ENCODE assay signal across 10 mouse cellular contexts in the genomic region with DNA sequence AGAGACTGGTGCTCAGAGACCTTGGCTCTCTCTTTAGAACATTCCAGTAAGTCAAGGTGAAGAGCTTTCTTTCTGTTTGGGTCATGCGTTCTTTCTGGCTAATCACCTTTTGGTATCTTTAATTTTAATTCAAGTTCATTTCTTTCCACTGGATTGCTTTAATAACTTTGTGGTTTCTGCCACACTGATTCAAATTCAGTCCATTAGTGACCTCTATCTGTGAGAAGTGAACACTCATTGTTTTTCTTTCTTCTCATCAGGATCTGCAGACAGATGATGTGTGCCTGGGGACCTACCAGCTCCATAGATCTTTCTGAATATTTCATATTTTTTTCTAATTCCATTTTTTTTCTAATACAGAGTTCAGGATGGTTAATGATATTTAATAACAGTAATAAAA. TPM values are rescaled to one million over a fixed set of nuclear protein-coding genes. Genes with fewer than 3 reads are reported as not detected.
DNase-seq lines count a peak whose midpoint lies in the region; ATAC-seq and TF ChIP-seq lines count a peak whose summit lies in the region.
"Had no signal": no experiment of that assay in that cellular context is flagged by ENCODE, and none has a peak within 500 bp of the region (broad histone marks: within the 10 kb centered on the region; RNA-seq: fewer than 3 reads in every experiment).

No protein-coding gene starts in this region.

- H3K27ac ChIP-seq in heart, embryonic 13.5 days (replicated peaks): peak overlapping the region; percentile 97; the same call in 1 of the 2 replicates
- no peak overlapping the region for H3K27ac ChIP-seq in forebrain, embryonic 10.5 days
- H3K27ac ChIP-seq in limb, embryonic 14.5 days (replicated peaks; ENCODE audit: low read depth, low read length): no peak overlapping the region
- H3K27ac ChIP-seq: liver, embryonic 13.5 days had no signal

- peak overlapping the region; percentile 97 for H3K9ac ChIP-seq in heart, embryonic 13.5 days
- H3K9ac ChIP-seq in limb, embryonic 14.5 days (ENCODE audit: low read depth, low read length, severe bottlenecking): 0 out of 2 replicates have a peak overlapping the region, but pooled peaks have one; percentile 93
- H3K9ac ChIP-seq: liver, embryonic 13.5 days had no signal

- TF ChIP-seq POLR2A in limb, embryonic 14.5 days (IDR thresholded peaks at IDR 0.05; ENCODE audit: borderline replicate concordance, extremely low read depth, insufficient read depth, insufficient read length): no peak

- no peak for ATAC-seq in heart, embryonic 13.5 days (ENCODE audit: extremely low read depth, insufficient number of reproducible peaks, low FRiP score, low TSS enrichment)
- no peak for ATAC-seq in limb, embryonic 14.5 days (ENCODE audit: low FRiP score, low read depth)

- no peaks in the 10 kb centered on the region for H3K36me3 ChIP-seq in heart, embryonic 13.5 days
- H3K36me3 ChIP-seq in forebrain, embryonic 10.5 days (replicated peaks): no peaks in the 10 kb centered on the region
- H3K36me3 ChIP-seq in limb, embryonic 14.5 days (ENCODE audit: control insufficient read depth, insufficient read depth, low read length): peaks cover 4% of the 10 kb centered on the region; the same call in 1 of the 2 replicates
- H3K36me3 ChIP-seq: liver, embryonic 13.5 days had no signal

- H3K27me3 ChIP-seq in heart, embryonic 13.5 days (replicated peaks): no peaks in the 10 kb centered on the region
- H3K27me3 ChIP-seq in forebrain, embryonic 10.5 days (ENCODE audit: poor library complexity, severe bottlenecking): peaks cover 29% of the 10 kb centered on the region
- H3K27me3 ChIP-seq in limb, embryonic 14.5 days (ENCODE audit: control insufficient read depth, insufficient read depth, low read length): no peaks in the 10 kb centered on the region
- H3K27me3 ChIP-seq: CH12.LX had no signal

- peak overlapping the region; percentile 86 for H3K4me2 ChIP-seq in heart, embryonic 13.5 days
- peak overlapping the region; percentile 83 for H3K4me2 ChIP-seq in limb, embryonic 14.5 days (replicated peaks; ENCODE audit: low read depth, low read length, severe bottlenecking)
- H3K4me2 ChIP-seq: liver, embryonic 13.5 days had no signal

- no peaks in the 10 kb centered on the region for H3K9me3 ChIP-seq in heart, embryonic 13.5 days
- H3K9me3 ChIP-seq in forebrain, embryonic 10.5 days: no peaks in the 10 kb centered on the region
- no peaks in the 10 kb centered on the region for H3K9me3 ChIP-seq in limb, embryonic 14.5 days (ENCODE audit: control insufficient read depth, low read length)
- H3K9me3 ChIP-seq: liver, embryonic 13.5 days had no signal

- no peak for DNase-seq in heart, adult 11 months
- peak; percentile 57 for DNase-seq in 416B (ENCODE audit: low read depth)
- no peak for DNase-seq in forebrain, embryonic 10.5 days (ENCODE audit: extremely low spot score, low spot score)
- no peak for DNase-seq in limb, embryonic 14.5 days (ENCODE audit: low spot score)
- no peak for DNase-seq in adrenal gland, postnatal 10 days
- DNase-seq in urinary bladder, postnatal 25 days (ENCODE audit: low spot score): no peak
- DNase-seq in thymus, postnatal 14 days: no peak
- DNase-seq: liver, embryonic 13.5 days had no signal

- peaks cover 47% of the 10 kb centered on the region for H3K4me1 ChIP-seq in heart, embryonic 13.5 days
- H3K4me1 ChIP-seq in forebrain, embryonic 10.5 days: peaks cover 40% of the 10 kb centered on the region
- H3K4me1 ChIP-seq in limb, embryonic 14.5 days (ENCODE audit: control insufficient read depth, insufficient read depth, low read length): peaks cover 8% of the 10 kb centered on the region; the same call in 1 of the 2 replicates

- peak overlapping the region; percentile 77 for H3K4me3 ChIP-seq in heart, embryonic 13.5 days
- peak overlapping the region; percentile 78 for H3K4me3 ChIP-seq in forebrain, embryonic 10.5 days
- peak overlapping the region; percentile 89 for H3K4me3 ChIP-seq in limb, embryonic 14.5 days (replicated peaks; ENCODE audit: low read length)
- H3K4me3 ChIP-seq: liver, embryonic 13.5 days had no signal

- 37% methylated on average over 1 of the region's 1 CpGs for WGBS in heart, embryonic 13.5 days
- 66% methylated on average over 1 of the region's 1 CpGs for WGBS in forebrain, embryonic 10.5 days
- 38% methylated on average over 1 of the region's 1 CpGs for WGBS in limb, embryonic 14.5 days

RNA-seq across cellular contexts. Expression of gene Flrt2, which starts 6.5 kb away (rescaled TPM):
- 24.4 and 26.5 TPM in 2 replicates for polyA plus RNA-seq in heart, embryonic 13.5 days (2015; fragmentation: Nextera tagmentation; extraction: Ambion mirVana)
- 14.6 and 15.4 TPM in 2 replicates for polyA plus RNA-seq in forebrain, embryonic 10.5 days (2016; fragmentation: Nextera tagmentation; extraction: Ambion mirVana)
- 32.9 and 38.4 TPM in 2 replicates for polyA plus RNA-seq in limb, embryonic 14.5 days (2012; rRNA removed)
- polyA plus RNA-seq in limb, embryonic 14.5 days (2014; fragmentation: Nextera tagmentation; extraction: Ambion mirVana): 57.1 and 67.1 TPM in 2 replicates
- 10 to 100 TPM; 14.7 to 17.5 TPM for total RNA-seq in adrenal gland, postnatal 10 days (2021)
- total RNA-seq: CH12.LX had no signal
